Mouse (Mus musculus) c-Kit-positive CD71-negative TER-119-negative erythroid progenitor cells, embryonic 14.5 days (primary cell): ENCODE results near the gene Acp5.
"Not testable (repeated sequence)": the region's sequence is repeated elsewhere in the genome, so short reads cannot be mapped to it uniquely, and the experiment has no call there.

Experiments used
- DNase-seq: peaks from one replicate; pipeline ENCODE4 v3.0.0-alpha.2; 2013; ENCODE audit warnings: low read depth

Gene Acp5

GRCm38 (mm10) chr9:22135644-22136390 lies at the start of gene Acp5:
TSS of gene Acp5 (minus strand) at chr9:22135711.
- no peak for DNase-seq

- DNase-seq = no peak
These were observed 36.8 kb upstream of the Acp5 start for GRCm38 (mm10) chr9:22172318-22172717.

GRCm38 (mm10) chr9:22169327-22169726 lies 33.8 kb upstream of the Acp5 start:
- DNase-seq = no peak

- DNase-seq = no peak
These were observed 32.2 kb upstream of the Acp5 start for GRCm38 (mm10) chr9:22167751-22168150.

- no peak for DNase-seq
These were observed 31.2 kb upstream of the Acp5 start for GRCm38 (mm10) chr9:22166686-22167085.

GRCm38 (mm10) chr9:22165964-22166363 lies 30.5 kb upstream of the Acp5 start:
- no peak for DNase-seq

GRCm38 (mm10) chr9:22164711-22165668 lies 29.5 kb upstream of the Acp5 start:
- DNase-seq = no peak

GRCm38 (mm10) chr9:22162912-22163311 lies 27.4 kb upstream of the Acp5 start:
- no peak for DNase-seq

GRCm38 (mm10) chr9:22162305-22162704 lies 26.8 kb upstream of the Acp5 start:
- no peak for DNase-seq

GRCm38 (mm10) chr9:22161299-22161698 lies 25.8 kb upstream of the Acp5 start:
- no peak for DNase-seq

- DNase-seq = no peak
These were observed 22.2 kb upstream of the Acp5 start for GRCm38 (mm10) chr9:22157516-22158265.

GRCm38 (mm10) chr9:22156497-22157245 lies 21.2 kb upstream of the Acp5 start, which contains the start of gene Pigyl:
TSS of gene Pigyl (plus strand) at chr9:22156846.
- DNase-seq = peak; percentile 99

- peak; percentile 81 for DNase-seq
These were observed 20.1 kb upstream of the Acp5 start for GRCm38 (mm10) chr9:22155614-22156013.

GRCm38 (mm10) chr9:22153810-22154209 lies 18.3 kb upstream of the Acp5 start:
- no peak for DNase-seq

- DNase-seq = no peak
These were observed 15.4 kb upstream of the Acp5 start for GRCm38 (mm10) chr9:22150946-22151345.

GRCm38 (mm10) chr9:22150249-22150693 lies 14.8 kb upstream of the Acp5 start:
- DNase-seq = not testable (repeated sequence)

- no peak for DNase-seq
These were observed 14.1 kb upstream of the Acp5 start for GRCm38 (mm10) chr9:22149426-22150248.

- DNase-seq = no peak
These were observed 8.9 kb upstream of the Acp5 start for GRCm38 (mm10) chr9:22144304-22144965.

- DNase-seq = peak; percentile 90
These were observed 7.9 kb upstream of the Acp5 start for GRCm38 (mm10) chr9:22143108-22144037.
